Mouse (Mus musculus): ENCODE results near the gene Arvcf.

DNA sequence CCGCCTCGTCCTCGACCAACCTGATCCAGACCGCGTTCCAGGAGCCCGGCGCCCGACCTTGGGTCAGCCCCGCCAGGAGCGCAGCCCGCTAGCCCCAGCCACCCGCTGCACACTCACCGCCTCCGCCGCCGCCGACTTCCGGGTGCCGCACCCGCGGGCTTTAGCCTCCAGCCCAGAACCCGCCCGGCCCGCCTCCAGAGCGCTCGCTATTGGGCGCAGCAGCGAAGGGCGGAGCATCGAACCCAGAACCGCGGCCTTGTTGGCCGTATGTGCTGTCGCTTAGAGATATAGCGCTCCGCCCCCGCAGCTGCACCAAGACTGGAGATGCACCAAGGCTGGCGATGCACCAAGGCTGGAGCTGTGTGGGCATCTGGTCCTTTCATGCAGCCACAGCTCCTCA lies 4.2 kb upstream of the Arvcf start:
- TF ChIP-seq CTCF (IDR thresholded peaks at IDR 0.05; ENCODE audit: low read depth) (no peak), EP300 (IDR thresholded peaks at IDR 0.05; ENCODE audit: low read depth) (no peak)
